Mouse (Mus musculus) liver, embryonic 14.5 days (tissue): ENCODE measurements around the gene Zdhhc21. TPM values are rescaled to one million over a fixed set of nuclear protein-coding genes. Genes with fewer than 3 reads are reported as not detected.

Source experiments
- ATAC-seq: fragments of 200-750 bp; cut with Nextera tagmentation; 2 replicates; pipeline ENCODE4 v1.8.0; 2017; ENCODE audit warnings: moderate number of reproducible peaks, mild to moderate bottlenecking, moderate library complexity; ENCODE audit not compliant: insufficient read depth
- DNase-seq, 3 experiments: peaks; one replicate each; pipeline ENCODE4 v3.0.0-alpha.2; 2012 to 2013; ENCODE audit warnings: low read depth in 3 of 3, low spot score in 3 of 3
- H3K27ac ChIP-seq: fragments of 300-500 bp; sonication (generic); 2 replicates; pipeline ENCODE4 v1.5.1; 2014; ENCODE audit warnings: moderate library complexity, mild to moderate bottlenecking, control low read depth, inconsistent platforms
- H3K27me3 ChIP-seq: fragments of 300-500 bp; sonication (generic); 2 replicates; pipeline ENCODE4 v1.6.1; 2014; ENCODE audit warnings: mild to moderate bottlenecking, low read length, moderate library complexity; ENCODE audit not compliant: control insufficient read depth, insufficient read depth
- H3K36me3 ChIP-seq: fragments of 300-500 bp; sonication (generic); replicated peaks from 2 replicates; pipeline ENCODE4 v1.6.1; 2014; ENCODE audit warnings: low read depth; ENCODE audit not compliant: control insufficient read depth, insufficient read depth
- H3K4me1 ChIP-seq, 2 experiments: fragments of 200-500 bp in 1 of 2; fragments of 300-500 bp in 1 of 2; sonication (generic) in 1 of 2; replicated peaks; 2 replicates each; pipeline ENCODE4 v1.6.1; 2012 to 2014; ENCODE audit warnings: antibody characterized with exemption in 1 of 2, inconsistent platforms in 1 of 2, low read length in 1 of 2; ENCODE audit not compliant: control insufficient read depth in 2 of 2, insufficient read depth in 2 of 2
- H3K4me2 ChIP-seq: fragments of 300-500 bp; sonication (generic); 2 replicates; pipeline ENCODE4 v1.6.1; 2014; ENCODE audit warnings: low read depth, mild to moderate bottlenecking, control low read depth, moderate library complexity
- H3K4me3 ChIP-seq, 2 experiments: fragments of 200-500 bp in 1 of 2; fragments of 300-500 bp in 1 of 2; sonication (generic) in 1 of 2; 2 replicates each; pipeline ENCODE4 v1.5.1; 2012 to 2014; ENCODE audit warnings: low read depth in 2 of 2, low read length in 2 of 2, mild to moderate bottlenecking in 2 of 2, control low read depth in 1 of 2, inconsistent platforms in 1 of 2, moderate library complexity in 1 of 2; ENCODE audit not compliant: insufficient read depth in 1 of 2
- H3K9ac ChIP-seq: fragments of 300-500 bp; sonication (generic); replicated peaks from 2 replicates; pipeline ENCODE4 v1.6.1; 2014; ENCODE audit warnings: mild to moderate bottlenecking, control low read depth, moderate library complexity
- H3K9me3 ChIP-seq: fragments of 300-500 bp; sonication (generic); 2 replicates; pipeline ENCODE4 v1.6.1; 2016; ENCODE audit warnings: low read length, mixed read lengths; ENCODE audit not compliant: control insufficient read depth
- CTCF ChIP-seq: IDR thresholded peaks from 2 replicates; pipeline ENCODE4 v1.5.1; 2016; ENCODE audit warnings: antibody characterized with exemption, low read depth, control low read depth
- EP300 ChIP-seq: IDR thresholded peaks from 2 replicates; pipeline ENCODE4 v1.6.1; 2016; ENCODE audit warnings: antibody characterized with exemption, low read depth
- WGBS: fragments of 180-500 bp; shearing (Covaris S2); extraction: QIAGEN DNeasy Blood & Tissue Kit; methylation state at CpG from one replicate; pipeline ENCODE4 v1.1.7; 2014; ENCODE audit not compliant: insufficient replicate concordance; 5-methylcytosine and 5-hydroxymethylcytosine counted together
- polyA plus RNA-seq, 2 experiments: library from polyadenylated mRNA; depleted of rRNA in 1 of 2; stranded (reverse) in 1 of 2; unstranded in 1 of 2; fragments of >200 nt; fragmentation: Nextera tagmentation in 1 of 2; extraction: Ambion mirVana in 1 of 2; gene quantifications; 2 replicates each; pipeline versions ENCODE4 v1.2.1 to v1.2.3; 2012 to 2014

Zdhhc21 gene
- polyA plus RNA-seq, 2 experiments: 1.8 to 2.7 TPM

DNA sequence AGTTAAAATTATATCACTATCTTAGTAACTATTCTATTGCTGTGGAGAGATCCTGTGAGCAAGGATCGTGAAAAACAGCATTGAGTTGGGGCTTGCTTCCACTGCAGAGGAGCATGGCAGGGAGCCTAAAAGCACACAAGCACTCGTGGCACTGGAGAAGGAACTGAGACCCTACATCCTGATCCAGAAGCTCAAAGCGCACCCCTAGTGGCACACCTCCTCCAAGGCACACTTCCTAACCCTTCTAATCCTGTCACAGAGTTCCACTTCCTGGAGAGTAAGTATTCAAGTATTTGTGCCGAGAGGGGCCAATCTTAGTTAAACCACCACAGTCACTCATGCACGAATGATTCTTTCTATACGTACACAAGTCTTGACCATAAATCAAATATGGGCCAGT lies 46.4 kb downstream of the Zdhhc21 start:
- TF ChIP-seq EP300 (no peak), CTCF (peak; percentile 17; the same call in 1 of the 2 replicates)
- DNase-seq: no peak

DNA sequence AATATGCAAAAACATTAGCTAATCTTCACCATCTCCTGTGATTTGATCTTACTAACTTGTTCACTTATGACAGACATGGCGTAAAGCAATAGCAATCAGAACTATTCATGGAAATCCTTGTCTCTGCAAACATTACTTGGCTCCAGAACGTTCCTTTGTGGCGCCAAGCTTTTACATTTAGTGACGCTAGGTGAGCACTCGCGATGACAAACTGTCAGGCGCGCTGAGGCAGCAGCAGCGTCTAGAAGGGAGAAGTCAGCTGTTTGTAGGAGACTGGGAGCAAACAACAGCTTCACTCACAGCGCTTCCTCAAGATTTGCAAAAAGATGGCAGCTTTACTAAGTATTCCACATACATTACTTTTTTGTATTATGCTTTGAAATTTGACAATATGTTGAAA lies 51.9 kb downstream of the Zdhhc21 start:
- DNase-seq: no peak
- no peak for TF ChIP-seq EP300
- no peak for TF ChIP-seq CTCF
- ATAC-seq: no peak
- Histone ChIP-seq H3K27ac (no peak overlapping the region), H3K27me3 (no peaks in the 10 kb centered on the region), H3K36me3 (no peaks in the 10 kb centered on the region), H3K4me1 (no peaks in the 10 kb centered on the region), H3K9me3 (no peaks in the 10 kb centered on the region), H3K4me2 (no peak overlapping the region), H3K9ac (no peak overlapping the region), H3K4me3 (no peak overlapping the region)
- WGBS: 75% methylated on average over 10 of the region's 10 CpGs

More for the DNA sequence above, 46.4 kb downstream of the Zdhhc21 start:
- no peak overlapping the region for H3K4me3 ChIP-seq
- WGBS: 71% methylated on average over 6 of the region's 6 CpGs
- no peak overlapping the region for H3K27ac ChIP-seq
- peaks cover 10 to 24% of the 10 kb centered on the region in 2 experiments for H3K4me1 ChIP-seq
- no peak overlapping the region for H3K4me2 ChIP-seq
- H3K27me3 ChIP-seq: no peaks in the 10 kb centered on the region
- ATAC-seq: no peak
- no peaks in the 10 kb centered on the region for H3K9me3 ChIP-seq
- no peak overlapping the region for H3K9ac ChIP-seq
- H3K36me3 ChIP-seq: no peaks in the 10 kb centered on the region

DNA sequence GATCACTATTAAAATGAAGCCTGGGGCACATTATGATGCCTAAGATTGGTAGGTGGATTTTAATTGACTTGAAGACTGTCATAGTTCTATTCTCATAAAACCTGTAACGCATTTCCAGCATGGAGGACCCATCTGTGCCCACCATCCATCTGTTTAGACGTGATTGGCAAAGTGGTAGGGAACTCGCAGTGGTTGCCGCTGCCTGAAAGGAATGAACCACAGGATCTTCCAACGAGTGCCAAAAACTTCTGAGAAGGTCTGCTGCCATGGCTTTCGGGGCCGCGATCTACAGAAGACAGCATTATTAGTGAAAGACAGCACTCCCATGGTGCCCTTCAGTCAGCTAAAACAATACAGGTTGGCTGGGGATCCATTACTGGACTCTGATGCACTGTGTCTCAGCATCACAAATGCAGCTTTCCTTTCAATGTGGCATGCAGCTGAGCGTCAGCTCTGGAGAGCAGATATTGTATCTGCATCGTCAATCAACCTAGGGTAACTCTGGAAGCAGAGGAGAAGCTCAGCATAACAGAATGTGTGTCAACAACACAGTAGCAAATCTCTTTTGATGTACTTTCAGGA lies 53.5 kb downstream of the Zdhhc21 start:
- Histone ChIP-seq H3K4me2 (no peak overlapping the region), H3K27me3 (no peaks in the 10 kb centered on the region), H3K4me3 (no peak overlapping the region), H3K36me3 (no peaks in the 10 kb centered on the region), H3K4me1 (no peaks in the 10 kb centered on the region), H3K9me3 (no peaks in the 10 kb centered on the region), H3K27ac (no peak overlapping the region), H3K9ac (no peak overlapping the region)
- TF ChIP-seq CTCF (no peak), EP300 (no peak)
- 81% methylated on average over 10 of the region's 10 CpGs for WGBS
- DNase-seq (no peak), ATAC-seq (no peak)

DNA sequence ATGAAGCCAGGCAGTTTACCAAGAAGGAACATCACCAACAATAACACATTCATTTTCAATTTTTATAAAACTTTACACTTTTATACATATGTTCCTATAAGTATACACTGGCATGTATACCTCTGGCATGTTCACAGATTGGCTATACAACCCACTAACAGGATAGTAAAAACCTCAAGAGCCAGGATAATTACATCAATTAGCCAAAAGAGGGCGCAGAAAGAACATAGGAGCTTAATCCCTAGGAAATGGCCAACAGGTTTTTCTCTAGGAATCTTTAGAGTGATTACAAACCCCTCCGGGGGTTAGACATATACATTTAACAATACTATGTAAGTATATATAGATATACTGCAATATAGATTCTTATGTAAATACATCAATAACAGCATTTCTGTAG lies 55.7 kb downstream of the Zdhhc21 start:
- H3K27me3 ChIP-seq: no peaks in the 10 kb centered on the region
- H3K36me3 ChIP-seq: no peaks in the 10 kb centered on the region
- no peak overlapping the region for H3K9ac ChIP-seq
- ATAC-seq (no peak), DNase-seq (no peak)
- no peak overlapping the region for H3K27ac ChIP-seq
- no peak overlapping the region for H3K4me2 ChIP-seq
- H3K4me3 ChIP-seq: no peak overlapping the region
- TF ChIP-seq EP300 (no peak), CTCF (peak; percentile 40; the same call in 1 of the 2 replicates)
- no peaks in the 10 kb centered on the region for H3K4me1 ChIP-seq
- no peaks in the 10 kb centered on the region for H3K9me3 ChIP-seq
- WGBS: 38% methylated on average over 2 of the region's 2 CpGs

DNA sequence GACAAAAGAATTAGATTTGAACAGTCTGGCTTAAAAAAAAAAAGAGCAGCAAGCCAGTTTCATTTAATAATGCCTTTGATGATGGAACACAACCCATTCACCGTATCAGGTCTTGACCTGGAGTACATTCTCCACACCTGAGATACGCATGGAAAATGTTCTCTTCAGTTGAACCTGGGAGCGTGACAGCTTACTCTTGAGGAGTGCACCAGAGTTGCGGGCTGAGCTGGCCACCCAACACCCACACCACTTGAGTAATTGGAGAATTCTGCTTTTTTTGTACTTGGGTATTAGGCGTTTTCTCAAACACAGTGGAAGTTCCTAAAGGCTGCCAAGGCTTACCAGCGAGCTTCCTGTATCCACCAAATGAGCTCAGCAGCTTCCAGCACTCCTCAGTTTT lies 66.2 kb downstream of the Zdhhc21 start:
- no peaks in the 10 kb centered on the region for H3K27me3 ChIP-seq
- H3K27ac ChIP-seq: no peak overlapping the region
- ATAC-seq (no peak), DNase-seq (no peak)
- H3K4me2 ChIP-seq: no peak overlapping the region
- no peaks in the 10 kb centered on the region for H3K4me1 ChIP-seq
- H3K4me3 ChIP-seq: no peak overlapping the region
- no peak for TF ChIP-seq EP300
- TF ChIP-seq CTCF: no peak
- 73% methylated on average over 6 of the region's 6 CpGs for WGBS
- no peaks in the 10 kb centered on the region for H3K36me3 ChIP-seq
- H3K9me3 ChIP-seq: no peaks in the 10 kb centered on the region
- no peak overlapping the region for H3K9ac ChIP-seq
